Mouse (Mus musculus) megakaryocyte, embryonic 14.5 days (primary cell): Measurements from ENCODE around the gene Tsc22d2.

Experiments
- FLI1 ChIP-seq: IDR thresholded peaks from 2 replicates; pipeline ENCODE4 v1.6.1; 2012; ENCODE audit warnings: low read length, inconsistent platforms, mixed read lengths
- GATA1 ChIP-seq: IDR thresholded peaks from 3 replicates; pipeline ENCODE4 v1.6.1; 2012; ENCODE audit warnings: mixed read lengths, low read length, inconsistent platforms, borderline replicate concordance

- TF ChIP-seq GATA1 = no peak
- TF ChIP-seq FLI1 = no peak
Measured at GRCm38 (mm10) chr3:58487121-58487520, 72.6 kb downstream of the Tsc22d2 start.
